ENCODE assay signal across 8 mouse cellular contexts in genomic region chr4:126111153-126111549, GRCm38 (mm10). TPM values are rescaled to one million over a fixed set of nuclear protein-coding genes. Genes with fewer than 3 reads are reported as not detected.
DNase-seq lines count a peak whose midpoint lies in the region; ATAC-seq lines count a peak whose summit lies in the region.

No protein-coding gene starts in this region.

- 0 out of 2 replicates have a peak overlapping the region, but pooled peaks have one; percentile 6 for H3K4me2 ChIP-seq in forebrain, embryonic 12.5 days
- peak overlapping the region; percentile 42 for H3K4me2 ChIP-seq in limb, embryonic 12.5 days

- H3K4me3 ChIP-seq in forebrain, embryonic 12.5 days (replicated peaks), result no peak overlapping the region
- 0 out of 2 replicates have a peak overlapping the region, but pooled peaks have one; percentile 6 for H3K4me3 ChIP-seq in limb, embryonic 12.5 days (replicated peaks)

- peak overlapping the region; percentile 60 for H3K27ac ChIP-seq in forebrain, embryonic 12.5 days
- peak overlapping the region; percentile 82 for H3K27ac ChIP-seq in limb, embryonic 12.5 days

- no peaks in the 10 kb centered on the region for H3K36me3 ChIP-seq in forebrain, embryonic 12.5 days (replicated peaks)
- H3K36me3 ChIP-seq in limb, embryonic 12.5 days, result no peaks in the 10 kb centered on the region

- WGBS in forebrain, embryonic 12.5 days, result 16% methylated on average over 7 of the region's 7 CpGs
- 22% methylated on average over 7 of the region's 7 CpGs for WGBS in limb, embryonic 12.5 days

- H3K4me1 ChIP-seq in forebrain, embryonic 12.5 days, result peaks cover 43% of the 10 kb centered on the region
- H3K4me1 ChIP-seq in limb, embryonic 12.5 days (replicated peaks), result peaks cover 47% of the 10 kb centered on the region

- H3K9me3 ChIP-seq in forebrain, embryonic 12.5 days, result no peaks in the 10 kb centered on the region
- no peaks in the 10 kb centered on the region for H3K9me3 ChIP-seq in limb, embryonic 12.5 days

- no peak for ATAC-seq in forebrain, embryonic 12.5 days (ENCODE audit: low FRiP score)
- ATAC-seq in limb, embryonic 12.5 days (ENCODE audit: insufficient number of reproducible peaks, insufficient read depth, low FRiP score, low TSS enrichment, low read depth), result no peak

- peak; percentile 33 for DNase-seq in adrenal gland, postnatal 25 days
- DNase-seq in adrenal gland, adult 8-10 months, result no peak
- DNase-seq in 3T3-L1 (ENCODE audit: low read depth, low spot score), result peak; percentile 78
- peak; percentile 25 for DNase-seq in retina, postnatal 7 days (ENCODE audit: low read depth, low spot score)
- DNase-seq in T-cell, adult 2 months (ENCODE audit: low spot score), result no peak
- no peak for DNase-seq in left cerebral cortex, adult 9 months (ENCODE audit: low spot score in 2 of 2)

- no peaks in the 10 kb centered on the region for H3K27me3 ChIP-seq in forebrain, embryonic 12.5 days
- H3K27me3 ChIP-seq in limb, embryonic 12.5 days, result no peaks in the 10 kb centered on the region

- H3K9ac ChIP-seq in forebrain, embryonic 12.5 days, result no peak overlapping the region
- H3K9ac ChIP-seq in limb, embryonic 12.5 days (replicated peaks), result peak overlapping the region; percentile 40; the same call in 1 of the 2 replicates

RNA-seq across cellular contexts. Expression of gene Stk40, which starts 7.4 kb away (rescaled TPM):
- total RNA-seq in adrenal gland, postnatal 25 days (2021), result 41.2 and 43.1 TPM in 2 replicates
- 10 to 100 TPM; 33.9 to 38.7 (median 37.6) TPM for total RNA-seq in adrenal gland, adult 8-10 months (2022)
- polyA plus RNA-seq in forebrain, embryonic 12.5 days (2016; fragmentation: Nextera tagmentation; extraction: Ambion mirVana), result 42.8 and 48.5 TPM in 2 replicates
- 41.1 and 45.2 TPM in 2 replicates for polyA plus RNA-seq in limb, embryonic 12.5 days (2016; fragmentation: Nextera tagmentation; extraction: Ambion mirVana)

RNA-seq across cellular contexts. Expression of gene Lsm10, which starts 14.7 kb away (rescaled TPM):
- 45.4 and 48.0 TPM in 2 replicates for total RNA-seq in adrenal gland, postnatal 25 days (2021)
- total RNA-seq in adrenal gland, adult 8-10 months (2022), result 10 to 100 TPM; 22.3 to 33.2 (median 30.7) TPM
- 41.9 and 46.6 TPM in 2 replicates for polyA plus RNA-seq in forebrain, embryonic 12.5 days (2016; fragmentation: Nextera tagmentation; extraction: Ambion mirVana)
- 43.2 and 44.3 TPM in 2 replicates for polyA plus RNA-seq in limb, embryonic 12.5 days (2016; fragmentation: Nextera tagmentation; extraction: Ambion mirVana)

RNA-seq across cellular contexts. Expression of gene Eva1b, which starts 36.4 kb away (rescaled TPM):
- total RNA-seq in adrenal gland, postnatal 25 days (2021), result 23.4 and 33.9 TPM in 2 replicates
- 10 to 100 TPM; 21.1 to 32.2 (median 27.0) TPM for total RNA-seq in adrenal gland, adult 8-10 months (2022)
- 13.1 and 15.9 TPM in 2 replicates for polyA plus RNA-seq in forebrain, embryonic 12.5 days (2016; fragmentation: Nextera tagmentation; extraction: Ambion mirVana)
- polyA plus RNA-seq in limb, embryonic 12.5 days (2016; fragmentation: Nextera tagmentation; extraction: Ambion mirVana), result 65.6 and 67.5 TPM in 2 replicates

RNA-seq across cellular contexts. Expression of gene Sh3d21, which starts 52.1 kb away (rescaled TPM):
- total RNA-seq in adrenal gland, postnatal 25 days (2021), result 2.8 and 3.2 TPM in 2 replicates
- 1 to 10 TPM; 2.7 to 5.0 (median 4.3) TPM for total RNA-seq in adrenal gland, adult 8-10 months (2022)
- 0.96 and 1.5 TPM in 2 replicates for polyA plus RNA-seq in forebrain, embryonic 12.5 days (2016; fragmentation: Nextera tagmentation; extraction: Ambion mirVana)
- 7.2 and 8.4 TPM in 2 replicates for polyA plus RNA-seq in limb, embryonic 12.5 days (2016; fragmentation: Nextera tagmentation; extraction: Ambion mirVana)

RNA-seq across cellular contexts. Expression of gene Oscp1, which starts 52.8 kb away (rescaled TPM):
- total RNA-seq in adrenal gland, postnatal 25 days (2021), result 7.2 and 12.2 TPM in 2 replicates
- total RNA-seq in adrenal gland, adult 8-10 months (2022), result 10 to 100 TPM in 2 of 4 experiments, 1 to 10 TPM in 2; 7.5 to 20.9 (median 14.9) TPM
- 26.8 and 32.2 TPM in 2 replicates for polyA plus RNA-seq in forebrain, embryonic 12.5 days (2016; fragmentation: Nextera tagmentation; extraction: Ambion mirVana)
- 18.2 and 19.0 TPM in 2 replicates for polyA plus RNA-seq in limb, embryonic 12.5 days (2016; fragmentation: Nextera tagmentation; extraction: Ambion mirVana)

Comparison
In these comparisons a context has a peak if more than half of its experiments do, and no peak if none do; other contexts are left out.
1. DNase-seq: peak in adrenal gland, postnatal 25 days (single experiment), 3T3-L1 (single experiment) and retina, postnatal 7 days (single experiment); none in adrenal gland, adult 8-10 months (single experiment), T-cell, adult 2 months (single experiment) and left cerebral cortex, adult 9 months (0 of 2).